Mouse (Mus musculus) C2C12 (cell line): ENCODE results near the gene Stat5b.

Experiments
- CEBPB ChIP-seq: IDR thresholded peaks from one replicate; pipeline ENCODE4 v1.6.1; 2011; ENCODE audit warnings: low read depth, mild to moderate bottlenecking, control low read depth, moderate library complexity
- USF1 ChIP-seq: IDR thresholded peaks from one replicate; pipeline ENCODE4 v1.6.1; 2011; ENCODE audit warnings: low read depth, mild to moderate bottlenecking, control low read depth, moderate library complexity

- no peak for TF ChIP-seq CEBPB
- TF ChIP-seq USF1 = no peak
Measured at GRCm38 (mm10) chr11:100806380-100807305, 43.9 kb downstream of the Stat5b start.
